Mouse (Mus musculus): ENCODE measurements around the gene Rhox11. TPM values are rescaled to one million over a fixed set of nuclear protein-coding genes. Genes with fewer than 3 reads are reported as not detected.
"Not testable (repeated sequence)": the region's sequence is repeated elsewhere in the genome, so short reads cannot be mapped to it uniquely, and the experiment has no call there.

The Rhox11 gene
- polyA plus RNA-seq (2012; rRNA removed), result not detected in 2 replicates

GRCm38 (mm10) chrX:38085041-38085440, at the start of gene Rhox11:
Gene Rhox11 (minus strand): TSS chrX:38085141.
- no peak for TF ChIP-seq POLR2A (IDR thresholded peaks at IDR 0.05; ENCODE audit: borderline replicate concordance, extremely low read depth, insufficient read depth, insufficient read length, poor library complexity, severe bottlenecking)
- TF ChIP-seq CTCF (IDR thresholded peaks at IDR 0.05; ENCODE audit: borderline replicate concordance, extremely low read depth, insufficient read depth, insufficient read length), result no peak
- no peak for DNase-seq (ENCODE audit: low read depth)

GRCm38 (mm10) chrX:38121478-38121877, 36.5 kb upstream of the Rhox11 start:
- DNase-seq (ENCODE audit: low read depth), result no peak
- TF ChIP-seq POLR2A (IDR thresholded peaks at IDR 0.05; ENCODE audit: borderline replicate concordance, extremely low read depth, insufficient read depth, insufficient read length, poor library complexity, severe bottlenecking) (no peak), CTCF (IDR thresholded peaks at IDR 0.05; ENCODE audit: borderline replicate concordance, extremely low read depth, insufficient read depth, insufficient read length) (no peak)

- no peak for TF ChIP-seq POLR2A (IDR thresholded peaks at IDR 0.05; ENCODE audit: borderline replicate concordance, extremely low read depth, insufficient read depth, insufficient read length, poor library complexity, severe bottlenecking)
- DNase-seq (ENCODE audit: low read depth), result no peak
These were observed 36.0 kb upstream of the Rhox11 start, which contains the start of gene Rhox13 for GRCm38 (mm10) chrX:38120982-38121381. Gene Rhox13 (plus strand): TSS chrX:38121219.

DNA sequence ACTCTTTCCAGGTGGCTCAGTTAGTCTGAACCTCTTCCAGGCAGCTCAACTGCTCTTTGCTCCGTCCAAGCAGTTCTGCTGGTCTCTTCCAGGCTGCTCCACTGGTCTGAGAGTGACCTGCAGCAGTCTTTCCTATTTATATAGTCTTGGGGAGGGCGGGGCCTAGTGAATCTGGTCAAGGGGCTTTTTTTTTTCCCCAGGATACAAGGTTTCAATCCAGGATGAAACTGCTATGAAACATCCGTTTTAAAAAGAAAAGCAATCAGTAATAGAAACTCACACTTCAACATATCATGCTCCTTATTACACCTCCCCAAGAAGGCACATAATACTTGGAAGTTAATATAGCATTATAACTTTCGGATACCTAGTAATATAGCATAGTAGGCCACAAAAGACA, 25.9 kb upstream of the Rhox11 start, which contains the start of gene Rhox12:
Rhox12 (minus strand) TSS at position 101 of the 400 bp plus-strand sequence.
- TF ChIP-seq CTCF (IDR thresholded peaks at IDR 0.05; ENCODE audit: borderline replicate concordance, extremely low read depth, insufficient read depth, insufficient read length), result no peak
- TF ChIP-seq POLR2A (IDR thresholded peaks at IDR 0.05; ENCODE audit: borderline replicate concordance, extremely low read depth, insufficient read depth, insufficient read length, poor library complexity, severe bottlenecking), result no peak
- DNase-seq (ENCODE audit: low read depth), result no peak

DNA sequence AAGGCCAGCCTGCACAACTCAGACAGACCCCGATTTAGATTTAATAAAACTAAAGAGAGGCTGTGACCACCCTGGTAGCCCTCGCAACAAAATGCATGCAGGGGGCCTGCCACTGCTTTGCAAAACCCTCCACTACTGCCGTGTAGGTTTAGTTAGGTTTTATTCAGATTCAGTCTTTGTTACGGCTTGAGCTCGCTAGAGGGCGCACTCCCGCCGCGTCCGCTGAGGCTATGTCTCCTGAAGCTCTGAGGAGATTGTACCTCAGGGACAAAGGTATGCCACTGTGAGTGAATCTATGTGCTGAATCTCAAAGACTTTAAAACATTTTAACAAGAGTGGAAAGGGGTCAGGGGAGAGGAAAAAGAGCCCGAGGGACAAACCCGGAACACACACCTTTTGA, 715 bp downstream of the Rhox11 start:
- peak; percentile 66 for DNase-seq (ENCODE audit: low read depth)
- TF ChIP-seq POLR2A (IDR thresholded peaks at IDR 0.05; ENCODE audit: borderline replicate concordance, extremely low read depth, insufficient read depth, insufficient read length, poor library complexity, severe bottlenecking) (no peak), CTCF (IDR thresholded peaks at IDR 0.05; ENCODE audit: borderline replicate concordance, extremely low read depth, insufficient read depth, insufficient read length) (peak; percentile 73)

- TF ChIP-seq POLR2A (IDR thresholded peaks at IDR 0.05; ENCODE audit: borderline replicate concordance, extremely low read depth, insufficient read depth, insufficient read length, poor library complexity, severe bottlenecking) (no peak), CTCF (IDR thresholded peaks at IDR 0.05; ENCODE audit: borderline replicate concordance, extremely low read depth, insufficient read depth, insufficient read length) (no peak)
- DNase-seq (ENCODE audit: low read depth), result no peak
These were observed 18.8 kb downstream of the Rhox11 start, which contains the start of gene Rhox10 for GRCm38 (mm10) chrX:38066175-38066574. Gene Rhox10 (plus strand): TSS chrX:38066475.

DNA sequence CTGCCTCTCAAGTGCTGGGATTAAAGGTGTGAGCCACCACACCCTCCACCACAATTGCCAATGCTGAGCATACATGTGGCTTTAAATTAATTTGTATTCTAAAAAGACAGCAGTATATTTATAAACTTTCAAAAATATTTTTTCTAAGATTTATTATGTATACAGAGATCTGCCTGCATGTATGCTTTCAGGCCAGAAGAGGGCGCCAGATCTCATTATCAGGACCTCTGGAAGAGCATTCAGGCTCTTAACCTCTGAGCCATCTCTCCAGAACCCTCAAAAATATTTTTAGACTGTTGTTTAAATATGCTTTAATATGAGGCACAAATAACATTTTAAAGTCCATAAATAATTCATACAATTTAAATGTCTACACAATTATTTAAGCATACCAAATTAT, 23.4 kb downstream of the Rhox11 start:
- peak; percentile 39 for DNase-seq (ENCODE audit: low read depth)
- TF ChIP-seq POLR2A (IDR thresholded peaks at IDR 0.05; ENCODE audit: borderline replicate concordance, extremely low read depth, insufficient read depth, insufficient read length, poor library complexity, severe bottlenecking), result no peak
- peak; percentile 48; the same call in 1 of the 2 replicates for TF ChIP-seq CTCF (IDR thresholded peaks at IDR 0.05; ENCODE audit: borderline replicate concordance, extremely low read depth, insufficient read depth, insufficient read length)

- DNase-seq (ENCODE audit: low read depth), result not testable (repeated sequence)
These were observed 41.9 kb downstream of the Rhox11 start, which contains the start of gene Btg1-ps2 for GRCm38 (mm10) chrX:38043014-38043413. Gene Btg1-ps2 (minus strand): TSS chrX:38043114.

- TF ChIP-seq POLR2A (IDR thresholded peaks at IDR 0.05; ENCODE audit: borderline replicate concordance, extremely low read depth, insufficient read depth, insufficient read length, poor library complexity, severe bottlenecking) (no peak), CTCF (IDR thresholded peaks at IDR 0.05; ENCODE audit: borderline replicate concordance, extremely low read depth, insufficient read depth, insufficient read length) (no peak)
These were observed 45.3 kb downstream of the Rhox11 start for GRCm38 (mm10) chrX:38039666-38040065.

GRCm38 (mm10) chrX:38033841-38034240, 51.1 kb downstream of the Rhox11 start:
- TF ChIP-seq CTCF (IDR thresholded peaks at IDR 0.05; ENCODE audit: borderline replicate concordance, extremely low read depth, insufficient read depth, insufficient read length) (no peak), POLR2A (IDR thresholded peaks at IDR 0.05; ENCODE audit: borderline replicate concordance, extremely low read depth, insufficient read depth, insufficient read length, poor library complexity, severe bottlenecking) (no peak)
- DNase-seq (ENCODE audit: low read depth), result no peak

More at GRCm38 (mm10) chrX:38039666-38040065, 45.3 kb downstream of the Rhox11 start:
- DNase-seq (ENCODE audit: low read depth), result no peak

Other genes with a start within 250 kb of the Rhox11 start
- not detected in 2 replicates for gene Rhox8, start 206.2 kb downstream of the Rhox11 start, polyA plus RNA-seq (2012; rRNA removed)
- not detected in 2 replicates for gene Rhox7b, start 187.9 kb downstream of the Rhox11 start, polyA plus RNA-seq (2012; rRNA removed)
- gene Rhox9, start 183.4 kb downstream of the Rhox11 start, polyA plus RNA-seq (2012; rRNA removed), result not detected in 2 replicates
- gene Btg1-ps1, start 66.3 kb downstream of the Rhox11 start, polyA plus RNA-seq (2012; rRNA removed), result not detected in 2 replicates
- not detected in 2 replicates for gene Btg1-ps2, start 42.0 kb downstream of the Rhox11 start, polyA plus RNA-seq (2012; rRNA removed)
- gene Rhox10, start 18.7 kb downstream of the Rhox11 start, polyA plus RNA-seq (2012; rRNA removed), result not detected in 2 replicates
- not detected in 2 replicates for gene Rhox12, start 25.8 kb upstream of the Rhox11 start, polyA plus RNA-seq (2012; rRNA removed)
- not detected in 2 replicates for gene Rhox13, start 36.1 kb upstream of the Rhox11 start, polyA plus RNA-seq (2012; rRNA removed)
- gene Zbtb33, start 104.7 kb upstream of the Rhox11 start, polyA plus RNA-seq (2012; rRNA removed), result 17.7 and 22.6 TPM in 2 replicates
- gene Tmem255a, start 167.3 kb upstream of the Rhox11 start, polyA plus RNA-seq (2012; rRNA removed), result 12.0 and 18.7 TPM in 2 replicates
- gene Atp1b4, start 231.0 kb upstream of the Rhox11 start, polyA plus RNA-seq (2012; rRNA removed), result 0.01 and 0.03 TPM in 2 replicates